Mouse (Mus musculus) spleen, postnatal 10 days (tissue): ENCODE measurements around the gene Olfr1416.
A peak's percentile ranks its signal among the peaks of the same experiment; 100 is the strongest.
"Not testable (repeated sequence)": the region's sequence is repeated elsewhere in the genome, so short reads cannot be mapped to it uniquely, and the experiment has no call there.

Experiments used
- DNase-seq, 2 experiments: peaks; one replicate each; pipeline ENCODE4 v3.0.0; 2021 to 2022; ENCODE audit warnings: low spot score in 2 of 2

Olfr1416 gene

DNA sequence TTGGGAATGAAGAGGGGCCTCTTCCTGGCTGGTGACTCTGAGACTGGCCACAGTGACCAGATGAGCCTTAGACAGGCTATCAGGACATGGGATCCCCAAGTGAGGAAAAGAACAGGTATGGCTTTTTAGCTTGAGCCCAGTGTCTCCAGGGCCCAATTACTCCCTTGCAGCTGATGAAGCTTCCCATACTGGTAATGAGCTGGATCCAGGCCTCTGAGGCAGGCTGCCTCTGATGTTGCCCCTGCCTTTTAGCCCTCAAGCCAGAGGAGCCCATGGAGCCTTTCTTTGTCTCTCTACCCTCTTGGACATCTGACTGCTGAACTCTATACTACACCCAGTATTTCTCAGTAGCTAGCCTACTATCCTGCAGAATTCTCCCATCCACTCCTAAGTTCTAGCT is at the start of gene Olfr1416:
Olfr1416 (minus strand) TSS at position 101 of the 400 bp plus-strand sequence.
- DNase-seq = no peak

- no peak for DNase-seq
These were observed 38.9 kb upstream of the Olfr1416 start for GRCm38 (mm10) chr1:92523764-92524163.

DNA sequence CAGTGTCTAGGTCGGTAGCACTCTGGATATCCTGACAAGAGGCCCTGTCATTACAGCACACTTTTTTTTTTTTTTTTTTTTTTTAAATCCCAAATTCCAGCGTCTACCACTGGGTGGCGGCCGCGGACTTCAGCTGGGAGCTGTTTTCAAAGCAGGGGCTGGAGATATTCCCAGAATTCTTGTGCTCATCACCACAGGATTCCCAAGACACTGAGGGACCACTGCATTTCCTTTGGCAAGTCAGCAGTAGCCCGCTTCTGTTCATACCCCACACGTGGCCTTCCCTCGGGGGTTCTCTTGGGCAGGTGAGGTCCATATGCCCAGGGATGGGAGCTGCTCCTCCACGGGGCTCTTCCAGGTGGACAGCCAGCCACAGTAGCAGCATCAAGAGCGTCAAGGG is 36.5 kb upstream of the Olfr1416 start:
- DNase-seq = no peak

DNA sequence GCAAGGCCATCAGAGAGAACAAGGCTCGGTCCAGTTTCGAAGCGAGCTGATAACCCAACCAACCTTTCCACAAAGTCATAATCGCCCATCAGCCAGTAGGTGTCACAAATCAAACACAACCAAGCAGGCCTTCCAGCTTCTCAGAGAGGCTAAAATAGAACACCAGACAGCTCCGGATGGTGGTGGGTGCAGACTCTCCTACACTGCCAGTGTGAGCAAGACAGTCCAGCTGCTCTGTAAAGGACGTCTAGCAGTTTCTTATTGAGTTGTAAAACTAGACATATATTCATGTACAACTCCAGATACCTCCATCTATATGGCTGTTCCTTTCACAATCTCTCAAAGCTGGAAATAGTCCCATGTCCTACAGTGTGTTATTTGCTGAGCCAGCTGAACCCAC is 34.1 kb upstream of the Olfr1416 start:
- no peak for DNase-seq

GRCm38 (mm10) chr1:92518561-92518960 is 33.6 kb upstream of the Olfr1416 start, which contains the start of gene Olfr1414:
Gene Olfr1414 (minus strand): TSS chr1:92518661.
- DNase-seq = no peak

GRCm38 (mm10) chr1:92515390-92515789 is 30.5 kb upstream of the Olfr1416 start:
- DNase-seq = no peak

DNA sequence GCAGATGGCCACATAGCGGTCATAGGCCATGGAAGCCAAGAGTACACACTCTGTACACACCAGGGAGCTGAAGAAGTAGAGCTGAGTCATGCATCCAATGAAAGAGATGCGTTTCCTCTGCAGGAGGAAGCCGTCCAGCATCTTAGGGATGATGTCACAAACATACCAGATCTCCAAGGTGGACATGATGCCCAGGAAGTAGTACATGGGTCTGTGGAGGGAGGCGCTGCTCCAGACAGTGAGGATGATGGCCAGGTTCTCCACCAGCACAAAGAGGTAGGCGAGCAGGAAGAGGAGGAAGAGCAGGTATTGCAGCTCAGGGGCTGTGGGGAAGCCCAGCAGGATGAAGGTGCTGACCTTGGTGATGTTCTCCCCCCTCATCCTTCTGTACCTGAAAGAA is 26.7 kb upstream of the Olfr1416 start:
- not testable (repeated sequence) for DNase-seq

- DNase-seq = no peak
These were observed 11.1 kb upstream of the Olfr1416 start, which contains the start of gene Olfr1415 for GRCm38 (mm10) chr1:92496001-92496400. Gene Olfr1415 (minus strand): TSS chr1:92496101.

DNA sequence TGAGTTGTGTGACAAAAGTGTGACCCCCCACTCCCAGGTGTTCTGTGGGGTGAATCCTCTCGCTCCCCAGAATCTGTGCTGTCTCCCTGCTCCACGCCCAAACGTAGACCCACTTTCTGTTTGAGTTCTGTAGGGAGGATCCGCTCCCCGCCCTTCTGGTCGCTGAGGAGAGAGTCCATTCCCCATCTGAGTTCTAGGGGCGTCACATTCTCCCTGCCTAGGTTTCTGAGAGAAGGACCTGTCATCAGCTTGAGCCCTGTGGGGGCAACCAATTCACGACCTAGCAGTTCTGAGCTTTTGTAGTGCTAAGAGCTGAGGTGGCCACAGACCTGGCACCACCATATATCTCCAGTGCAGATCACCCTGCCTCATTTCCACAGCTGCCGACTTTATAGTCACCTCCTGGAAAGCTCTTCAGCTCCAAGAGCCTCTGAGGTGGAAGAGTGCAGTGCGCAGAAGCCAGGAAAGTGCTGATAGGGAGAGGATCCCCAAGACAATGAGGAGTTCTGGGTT is 10.8 kb downstream of the Olfr1416 start:
- DNase-seq = no peak

DNA sequence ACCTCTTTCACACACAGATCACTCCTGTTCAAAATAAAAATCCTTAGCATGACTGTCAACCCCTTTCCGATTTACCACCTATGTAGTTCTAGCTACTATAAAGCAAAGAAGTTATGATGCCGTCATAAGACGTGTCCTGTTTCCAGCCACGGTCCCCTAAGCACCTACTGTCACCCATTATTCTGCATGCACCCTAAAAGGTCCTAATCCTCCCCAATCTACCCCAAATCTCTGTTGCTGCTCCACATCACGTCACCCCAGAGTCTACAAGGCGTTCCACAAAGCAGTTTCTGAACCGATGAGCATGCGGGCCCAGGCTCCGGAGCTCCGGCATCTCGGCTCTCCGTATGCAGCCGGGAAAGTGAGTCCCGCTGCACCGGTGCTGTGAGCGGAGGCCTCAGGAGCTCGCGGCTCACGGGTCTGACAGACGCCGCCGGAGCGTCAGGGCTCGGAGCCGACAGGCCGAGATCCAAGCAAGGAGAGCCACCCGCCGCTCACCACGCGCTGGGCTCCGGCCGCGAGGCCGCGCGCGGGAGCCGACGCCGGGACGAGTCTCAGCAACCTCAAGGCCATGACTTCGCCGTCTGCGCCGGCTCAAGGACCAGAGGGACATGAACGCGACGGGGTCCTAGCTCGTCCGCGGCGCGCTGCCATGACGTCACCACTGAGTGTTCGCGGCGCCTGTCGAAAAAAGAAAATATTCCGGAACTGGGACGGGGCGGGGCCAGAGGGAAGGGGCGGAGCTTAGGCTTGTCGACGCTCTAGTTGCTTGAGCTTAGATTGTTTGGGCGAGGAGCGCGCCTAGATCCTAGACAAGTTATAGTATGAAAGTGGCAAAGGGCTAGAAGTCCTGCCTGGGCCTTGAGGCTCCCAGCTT is 11.5 kb downstream of the Olfr1416 start, which contains the start of gene Ndufa10:
Ndufa10 (minus strand) TSS at position 696 of the 877 bp plus-strand sequence.
- peak; percentile 96 to 98 for DNase-seq

- DNase-seq = no peak
These were observed 16.0 kb downstream of the Olfr1416 start for GRCm38 (mm10) chr1:92468891-92469290.

- no peak for DNase-seq
These were observed 26.5 kb downstream of the Olfr1416 start for GRCm38 (mm10) chr1:92458416-92458815.

DNA sequence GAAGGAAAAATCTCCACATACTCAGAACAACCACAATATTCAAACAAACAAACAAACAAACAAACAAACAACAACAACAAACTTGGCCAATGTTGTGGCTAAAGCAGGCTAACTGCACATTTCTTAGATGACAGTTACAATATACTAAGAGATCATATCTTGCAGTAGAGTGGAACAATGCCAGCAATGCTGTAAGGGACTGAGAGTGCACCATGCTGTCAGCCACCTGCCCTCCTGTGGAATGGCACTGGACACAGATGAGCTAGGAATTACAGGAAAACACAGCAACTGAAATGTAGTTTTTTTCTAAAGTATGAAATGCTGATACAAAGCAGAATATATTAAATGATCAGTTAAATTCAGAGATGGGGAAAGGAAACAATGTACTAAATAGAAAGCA is 27.2 kb downstream of the Olfr1416 start:
- no peak for DNase-seq

DNA sequence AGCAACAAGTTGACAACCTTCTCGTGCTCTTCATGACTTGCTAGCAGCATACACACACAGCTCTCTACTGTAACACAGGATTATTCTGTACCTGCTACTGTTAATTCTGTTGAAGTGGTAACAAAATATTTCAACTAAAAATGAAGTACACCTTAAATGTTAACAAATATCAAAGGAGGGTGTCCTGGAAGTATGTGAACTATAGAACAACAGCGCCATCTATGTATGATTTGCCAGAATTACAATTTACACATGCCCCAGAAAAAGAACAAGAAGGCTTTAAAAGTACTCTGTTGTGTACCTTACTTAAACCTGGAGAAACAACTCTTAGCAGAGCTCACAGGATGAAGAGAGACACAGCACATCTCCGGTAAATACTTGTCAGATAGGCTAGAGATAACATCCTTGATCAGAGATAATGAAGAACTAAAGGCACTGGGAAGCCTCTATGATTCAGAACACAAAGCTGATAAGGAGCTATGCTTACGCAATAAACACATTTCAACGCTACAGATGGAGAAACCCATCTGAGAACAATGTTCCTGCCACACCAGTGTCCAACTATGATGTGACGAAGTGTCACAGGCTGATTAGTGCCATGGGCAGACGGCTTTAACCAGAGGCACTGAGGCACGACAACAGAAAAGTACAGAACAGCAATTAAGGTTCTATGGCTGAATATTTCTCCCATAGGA is 31.0 kb downstream of the Olfr1416 start:
- no peak for DNase-seq

- DNase-seq = no peak
These were observed 36.6 kb downstream of the Olfr1416 start for GRCm38 (mm10) chr1:92448293-92448692.

- peak in 1 of 2 experiments; percentile 24 for DNase-seq
These were observed 43.4 kb downstream of the Olfr1416 start for GRCm38 (mm10) chr1:92441453-92442063.

GRCm38 (mm10) chr1:92440066-92440750 is 44.7 kb downstream of the Olfr1416 start:
- DNase-seq = no peak

DNA sequence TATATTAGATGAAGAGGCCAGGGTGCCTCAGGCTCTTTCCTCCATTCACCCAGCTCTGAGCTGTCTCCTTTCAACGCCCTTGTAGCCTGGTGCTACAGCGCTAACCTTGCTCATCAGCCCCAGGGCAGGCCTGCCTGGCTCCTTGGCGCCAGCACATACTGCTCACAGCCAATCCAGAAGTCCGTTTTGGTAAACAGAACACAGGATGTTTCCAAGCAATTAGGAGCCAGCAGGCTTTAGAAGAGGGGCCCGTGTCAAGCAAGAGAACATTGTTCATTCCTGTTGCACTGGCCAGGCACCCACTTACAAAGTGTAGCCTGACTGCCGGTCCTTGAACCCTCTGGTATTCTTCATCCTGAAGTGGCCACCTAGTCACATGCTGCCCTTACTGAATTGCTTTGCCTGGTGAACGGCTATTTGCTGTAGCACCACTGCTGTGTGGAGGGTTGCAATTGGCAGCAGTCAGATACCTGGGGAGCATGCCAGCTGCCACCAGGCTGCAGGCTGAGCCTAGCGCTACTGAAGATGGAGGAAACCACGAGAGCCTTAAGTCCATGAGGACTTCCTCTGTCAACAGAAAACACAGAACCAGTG is 47.1 kb downstream of the Olfr1416 start:
- no peak for DNase-seq

DNA sequence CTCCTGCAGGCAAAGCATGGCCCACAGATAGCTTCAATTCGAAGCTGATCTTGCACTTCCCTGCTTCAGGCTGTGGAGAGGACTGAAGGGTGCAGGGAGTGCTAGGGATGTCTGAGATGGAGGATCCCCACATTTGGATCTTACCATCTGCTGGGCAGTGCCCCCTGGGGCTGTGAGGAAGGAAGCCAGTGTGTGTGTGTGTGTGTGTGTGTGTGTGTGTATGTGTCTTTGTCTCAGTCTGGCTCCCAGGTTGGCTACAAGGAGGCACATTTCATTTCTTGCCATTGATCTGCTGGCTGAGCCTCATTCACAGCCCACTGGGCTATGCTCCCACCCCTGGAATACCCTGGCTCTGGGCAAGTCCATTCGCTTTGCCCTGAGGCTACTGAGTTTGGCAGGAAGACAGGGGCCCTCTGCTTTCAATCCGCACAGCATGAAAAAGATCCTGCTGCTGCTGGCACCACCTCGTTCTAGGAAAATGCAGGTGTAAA is 48.0 kb downstream of the Olfr1416 start:
- DNase-seq = no peak

DNA sequence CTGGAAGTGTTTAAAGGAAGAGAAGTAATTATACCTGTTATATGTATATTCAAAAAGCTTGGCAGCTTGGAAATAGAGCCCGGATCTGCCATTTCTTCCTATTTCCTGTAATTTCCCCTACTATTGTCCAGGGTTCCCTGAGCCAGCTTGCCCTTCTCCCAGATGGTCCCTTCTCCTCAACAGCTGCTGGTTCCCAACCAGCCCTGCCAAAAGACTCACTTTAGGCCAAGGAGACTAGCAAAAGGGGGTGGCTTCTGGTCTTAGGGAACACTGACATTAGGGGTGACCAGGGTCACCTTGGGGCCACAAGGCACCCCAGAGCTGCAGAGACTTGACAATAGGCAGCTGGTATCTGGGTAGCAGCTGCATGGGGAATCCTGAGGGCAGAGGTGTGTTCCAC is 49.9 kb downstream of the Olfr1416 start:
- no peak for DNase-seq

DNA sequence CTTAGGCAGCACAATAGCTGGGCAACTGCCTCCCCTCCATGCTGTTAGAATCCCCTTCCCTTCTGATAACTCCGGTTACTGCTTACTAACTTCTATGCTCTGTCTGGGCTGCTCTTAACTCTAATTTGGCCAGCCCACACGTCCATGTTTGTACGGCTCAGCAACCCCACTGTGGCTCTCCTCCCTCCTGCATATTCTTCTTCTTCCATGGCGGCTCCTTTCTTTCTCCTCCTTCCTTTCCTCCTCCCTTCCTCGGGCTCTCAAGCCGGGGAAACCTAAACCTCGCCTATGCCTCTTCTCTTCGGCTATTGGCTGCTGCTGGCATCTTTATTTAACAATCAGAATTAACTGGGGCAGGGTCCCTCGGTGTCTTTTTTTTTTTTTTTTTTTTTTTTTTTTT is 52.1 kb downstream of the Olfr1416 start:
- no peak for DNase-seq
